Mouse (Mus musculus): ENCODE data around the gene Gpr149. TPM values are rescaled to one million over a fixed set of nuclear protein-coding genes. Genes with fewer than 3 reads are reported as not detected.

Gpr149 gene
- polyA plus RNA-seq, 1 experiment from 2014 or later = not detected

DNA sequence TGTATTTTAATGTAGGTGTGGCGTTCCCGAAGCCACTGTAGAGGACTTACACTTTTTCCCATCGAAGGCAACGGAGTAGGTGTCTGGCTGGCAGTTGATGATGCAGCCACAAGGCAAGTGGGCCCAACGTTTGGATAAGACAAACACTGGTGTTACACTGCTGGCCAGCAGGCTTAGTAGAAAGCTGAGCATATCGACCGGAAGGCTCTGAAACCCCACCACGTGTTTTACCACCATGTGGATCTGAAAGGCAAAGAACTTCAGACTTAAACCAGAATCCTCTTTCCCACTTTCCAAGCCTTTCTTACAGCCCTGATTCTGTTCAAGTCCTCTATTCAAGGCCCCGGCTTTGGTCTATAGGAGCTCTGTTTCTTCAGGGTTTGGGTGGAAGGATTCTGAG lies 2.5 kb downstream of the Gpr149 start:
- ATAC-seq (no peak), DNase-seq (no peak)
- Histone ChIP-seq H3K27ac (ENCODE audit: low read depth) (no peak overlapping the region), H3K9ac (replicated peaks) (no peak overlapping the region), H3K36me3 (replicated peaks; ENCODE audit: insufficient read depth, low read length) (no peaks in the 10 kb centered on the region), H3K4me3 (ENCODE audit: low read depth, low read length) (no peak overlapping the region), H3K9me3 (ENCODE audit: low read length) (no peaks in the 10 kb centered on the region), H3K4me1 (ENCODE audit: insufficient read depth) (no peaks in the 10 kb centered on the region; the same call in 1 of the 2 replicates), H3K4me2 (ENCODE audit: low read depth, low read length) (no peak overlapping the region), H3K27me3 (ENCODE audit: insufficient read depth, low read length) (0 out of 2 replicates have a peak, but pooled peaks cover 3% of the 10 kb centered on the region)
- TF ChIP-seq EP300 (IDR thresholded peaks at IDR 0.05; ENCODE audit: low read depth) (no peak), CTCF (IDR thresholded peaks at IDR 0.05; ENCODE audit: low read depth) (no peak)
- WGBS (ENCODE audit: insufficient replicate concordance) = 63% methylated on average over 9 of the region's 9 CpGs

DNA sequence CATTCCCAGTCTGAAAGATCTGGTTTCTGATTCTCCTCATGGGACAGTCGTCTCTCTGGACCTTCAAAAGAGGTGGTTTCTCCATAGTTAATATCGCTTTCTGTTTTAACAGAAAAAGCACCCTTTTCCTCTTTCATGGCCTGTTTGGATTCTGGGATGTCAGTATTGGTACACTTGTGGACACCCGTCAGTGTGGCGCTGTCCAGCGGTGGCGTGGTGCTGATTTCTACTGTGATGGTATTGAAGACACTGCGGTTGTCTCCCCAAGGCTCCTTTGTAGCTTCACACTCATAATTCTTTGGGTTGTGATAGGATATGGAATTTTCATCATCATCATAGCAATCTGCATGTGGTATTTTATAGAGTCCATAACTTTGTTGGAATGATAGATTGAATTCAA lies 10.1 kb downstream of the Gpr149 start:
- no peaks in the 10 kb centered on the region for H3K36me3 ChIP-seq (replicated peaks; ENCODE audit: insufficient read depth, low read length)
- WGBS (ENCODE audit: insufficient replicate concordance) = 21% methylated on average over 7 of the region's 7 CpGs
- peak; percentile 27 for DNase-seq

DNA sequence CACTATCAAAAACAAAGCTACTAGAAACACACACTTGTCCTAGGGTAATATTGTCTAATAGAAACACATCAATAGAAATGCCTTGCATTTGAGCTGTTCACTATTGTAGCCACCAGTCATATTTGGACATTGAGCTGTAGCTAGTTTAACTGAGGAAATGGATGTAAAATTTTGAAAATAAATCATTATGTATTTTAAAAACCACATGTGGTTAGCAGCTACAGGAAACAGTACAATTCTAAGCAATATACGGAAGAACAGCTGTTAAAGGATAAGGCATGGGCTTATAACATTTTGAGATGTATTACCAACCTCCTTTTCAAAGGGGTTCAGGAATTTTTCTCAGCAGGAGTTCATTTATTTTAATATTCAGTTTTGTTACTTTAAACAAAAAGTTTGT lies 19.9 kb downstream of the Gpr149 start:
- Histone ChIP-seq H3K4me2 (ENCODE audit: low read depth, low read length) (no peak overlapping the region), H3K9ac (replicated peaks) (no peak overlapping the region), H3K27ac (ENCODE audit: low read depth) (no peak overlapping the region), H3K27me3 (ENCODE audit: insufficient read depth, low read length) (no peaks in the 10 kb centered on the region), H3K9me3 (ENCODE audit: low read length) (no peaks in the 10 kb centered on the region), H3K4me1 (ENCODE audit: insufficient read depth) (no peaks in the 10 kb centered on the region), H3K4me3 (ENCODE audit: low read depth, low read length) (no peak overlapping the region), H3K36me3 (replicated peaks; ENCODE audit: insufficient read depth, low read length) (no peaks in the 10 kb centered on the region)
- TF ChIP-seq CTCF (IDR thresholded peaks at IDR 0.05; ENCODE audit: low read depth) (no peak), EP300 (IDR thresholded peaks at IDR 0.05; ENCODE audit: low read depth) (no peak)
- ATAC-seq (no peak), DNase-seq (no peak)
- WGBS (ENCODE audit: insufficient replicate concordance) = 75% methylated on average over 1 of the region's 1 CpGs

More for the DNA sequence above, 10.1 kb downstream of the Gpr149 start:
- TF ChIP-seq CTCF (IDR thresholded peaks at IDR 0.05; ENCODE audit: low read depth) = no peak
- no peak for TF ChIP-seq EP300 (IDR thresholded peaks at IDR 0.05; ENCODE audit: low read depth)
- H3K27me3 ChIP-seq (ENCODE audit: insufficient read depth, low read length) = no peaks in the 10 kb centered on the region
- H3K4me1 ChIP-seq (ENCODE audit: insufficient read depth) = no peaks in the 10 kb centered on the region
- H3K4me2 ChIP-seq (ENCODE audit: low read depth, low read length) = no peak overlapping the region
- H3K9me3 ChIP-seq (ENCODE audit: low read length) = no peaks in the 10 kb centered on the region
- no peak overlapping the region for H3K9ac ChIP-seq (replicated peaks)
- H3K27ac ChIP-seq (ENCODE audit: low read depth) = no peak overlapping the region
- ATAC-seq = no peak
- no peak overlapping the region for H3K4me3 ChIP-seq (ENCODE audit: low read depth, low read length)

DNA sequence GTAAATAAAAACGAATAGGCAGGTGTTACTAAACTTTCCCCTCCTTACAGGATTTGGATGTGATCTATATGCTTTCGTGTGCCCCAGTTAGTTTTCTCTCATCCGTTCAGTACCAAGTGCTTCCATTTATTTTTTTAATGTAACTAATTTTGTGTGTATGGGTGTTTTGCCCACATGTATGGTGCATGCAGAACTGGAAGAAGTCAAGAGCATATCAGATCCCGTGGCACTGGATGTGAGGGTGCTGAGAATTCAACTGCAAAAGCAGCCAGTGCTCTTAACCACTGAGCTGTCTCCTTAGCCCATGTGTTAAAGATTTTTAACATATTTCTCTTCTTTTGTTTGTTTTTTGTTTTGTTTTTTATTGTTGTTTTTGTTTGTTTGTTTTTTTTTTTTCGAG lies 77.3 kb downstream of the Gpr149 start:
- H3K27me3 ChIP-seq (ENCODE audit: insufficient read depth, low read length) = no peaks in the 10 kb centered on the region
- ATAC-seq (no peak), DNase-seq (no peak)
- H3K36me3 ChIP-seq (replicated peaks; ENCODE audit: insufficient read depth, low read length) = no peaks in the 10 kb centered on the region
- no peak overlapping the region for H3K4me2 ChIP-seq (ENCODE audit: low read depth, low read length)
- H3K27ac ChIP-seq (ENCODE audit: low read depth) = no peak overlapping the region
- no peaks in the 10 kb centered on the region for H3K9me3 ChIP-seq (ENCODE audit: low read length)
- 55% methylated on average over 5 of the region's 5 CpGs for WGBS (ENCODE audit: insufficient replicate concordance)
- H3K9ac ChIP-seq (replicated peaks) = no peak overlapping the region
- no peak overlapping the region for H3K4me3 ChIP-seq (ENCODE audit: low read depth, low read length)
- TF ChIP-seq CTCF (IDR thresholded peaks at IDR 0.05; ENCODE audit: low read depth) (no peak), EP300 (IDR thresholded peaks at IDR 0.05; ENCODE audit: low read depth) (no peak)
- H3K4me1 ChIP-seq (ENCODE audit: insufficient read depth) = no peaks in the 10 kb centered on the region

DNA sequence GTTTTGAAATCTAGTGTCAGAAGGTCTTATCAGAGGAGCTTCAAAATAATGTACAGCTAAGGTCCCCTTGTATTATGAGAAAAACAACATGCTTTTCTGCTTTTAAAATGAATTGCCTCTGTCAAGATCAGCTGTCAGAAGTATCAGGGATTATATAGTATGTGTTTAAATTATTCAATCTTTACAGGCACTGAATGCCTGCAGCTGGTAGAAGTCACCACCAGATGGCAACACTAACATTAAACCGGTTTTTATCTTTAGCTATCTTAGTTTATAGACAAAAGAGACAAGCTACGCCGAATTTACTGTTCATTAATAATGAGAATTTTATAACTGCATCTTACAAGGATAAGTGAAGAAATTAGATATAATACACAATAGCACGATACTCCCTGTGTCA lies 77.8 kb downstream of the Gpr149 start:
- ATAC-seq (no peak), DNase-seq (no peak)
- 40% methylated on average over 4 of the region's 4 CpGs for WGBS (ENCODE audit: insufficient replicate concordance)
- Histone ChIP-seq H3K9me3 (ENCODE audit: low read length) (no peaks in the 10 kb centered on the region), H3K9ac (replicated peaks) (no peak overlapping the region), H3K4me3 (ENCODE audit: low read depth, low read length) (no peak overlapping the region), H3K4me2 (ENCODE audit: low read depth, low read length) (no peak overlapping the region), H3K36me3 (replicated peaks; ENCODE audit: insufficient read depth, low read length) (no peaks in the 10 kb centered on the region), H3K4me1 (ENCODE audit: insufficient read depth) (no peaks in the 10 kb centered on the region), H3K27ac (ENCODE audit: low read depth) (no peak overlapping the region), H3K27me3 (ENCODE audit: insufficient read depth, low read length) (no peaks in the 10 kb centered on the region)
- peak; percentile 35 for TF ChIP-seq CTCF (IDR thresholded peaks at IDR 0.05; ENCODE audit: low read depth)
- no peak for TF ChIP-seq EP300 (IDR thresholded peaks at IDR 0.05; ENCODE audit: low read depth)

DNA sequence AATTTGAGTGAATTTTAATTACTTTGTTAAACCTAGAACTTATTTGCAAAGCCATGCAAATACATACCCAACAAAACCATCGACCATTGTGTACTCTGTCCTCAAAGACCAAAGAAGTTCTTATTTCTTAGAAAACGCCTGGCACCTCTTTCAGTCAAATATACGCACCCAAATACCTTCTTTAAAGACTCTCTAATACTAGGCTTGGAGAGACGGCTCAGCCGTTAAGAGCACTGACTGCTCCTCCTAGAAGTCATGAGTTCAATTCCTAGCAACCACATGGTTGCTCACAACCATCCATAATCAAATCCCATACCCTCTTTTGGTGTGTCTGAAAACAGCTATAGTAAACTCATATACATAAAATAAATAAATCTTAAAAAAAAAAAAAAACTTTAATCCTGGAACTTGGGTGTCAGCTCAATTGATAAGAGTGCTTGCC lies 97.7 kb downstream of the Gpr149 start:
- Histone ChIP-seq H3K36me3 (replicated peaks; ENCODE audit: insufficient read depth, low read length) (no peaks in the 10 kb centered on the region), H3K4me1 (ENCODE audit: insufficient read depth) (peaks cover 14% of the 10 kb centered on the region), H3K9ac (replicated peaks) (no peak overlapping the region), H3K4me2 (ENCODE audit: low read depth, low read length) (peak overlapping the region; percentile 68), H3K27me3 (ENCODE audit: insufficient read depth, low read length) (no peaks in the 10 kb centered on the region), H3K9me3 (ENCODE audit: low read length) (no peaks in the 10 kb centered on the region), H3K27ac (ENCODE audit: low read depth) (no peak overlapping the region), H3K4me3 (ENCODE audit: low read depth, low read length) (peak overlapping the region; percentile 76)
- WGBS (ENCODE audit: insufficient replicate concordance) = 51% methylated on average over 5 of the region's 5 CpGs
- no peak for TF ChIP-seq CTCF (IDR thresholded peaks at IDR 0.05; ENCODE audit: low read depth)
- no peak for TF ChIP-seq EP300 (IDR thresholded peaks at IDR 0.05; ENCODE audit: low read depth)
- ATAC-seq = no peak
- DNase-seq = no peak
